Mouse (Mus musculus): Measurements from ENCODE around the gene Slc12a3.

Gene Slc12a3

DNA sequence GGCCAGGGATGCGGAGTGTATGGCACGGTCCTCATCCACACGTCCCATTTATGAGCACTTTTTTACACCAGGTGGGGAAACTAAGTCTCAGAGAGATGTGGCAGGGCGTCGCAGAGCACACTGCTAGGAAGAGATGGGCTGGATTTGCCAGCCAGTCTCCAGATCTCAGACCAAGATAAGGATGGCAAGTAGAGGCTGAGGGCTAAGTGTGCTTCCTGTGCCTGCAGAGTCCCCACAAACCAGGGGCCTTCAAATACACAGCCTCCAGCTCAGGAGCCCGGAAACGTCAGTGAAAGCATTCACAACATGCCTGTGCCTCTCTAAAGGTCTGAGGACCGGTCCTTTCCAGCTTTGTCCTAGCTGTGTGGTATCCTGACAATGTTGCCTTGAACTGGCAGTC lies 8.6 kb downstream of the Slc12a3 start:
- DNase-seq = no peak

DNA sequence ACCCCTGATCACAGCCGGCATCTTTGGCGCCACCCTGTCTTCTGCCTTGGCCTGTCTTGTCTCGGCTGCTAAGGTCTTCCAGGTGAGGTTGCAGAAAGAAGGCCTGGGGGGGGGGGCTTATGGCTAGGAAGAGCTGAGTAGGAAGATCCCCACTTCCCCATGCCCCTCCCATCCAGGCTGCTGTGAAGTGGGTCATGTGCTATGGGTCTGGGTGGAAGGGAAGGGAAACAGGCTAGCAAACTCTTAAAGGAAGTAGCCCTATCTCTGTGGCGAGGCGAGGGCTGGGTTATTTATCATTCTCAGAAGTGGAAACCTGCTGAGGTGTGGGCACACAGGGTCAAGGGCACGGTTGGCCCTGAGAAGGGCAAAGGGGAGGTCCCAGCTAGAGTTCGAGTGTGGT lies 11.8 kb downstream of the Slc12a3 start:
- DNase-seq = no peak

DNA sequence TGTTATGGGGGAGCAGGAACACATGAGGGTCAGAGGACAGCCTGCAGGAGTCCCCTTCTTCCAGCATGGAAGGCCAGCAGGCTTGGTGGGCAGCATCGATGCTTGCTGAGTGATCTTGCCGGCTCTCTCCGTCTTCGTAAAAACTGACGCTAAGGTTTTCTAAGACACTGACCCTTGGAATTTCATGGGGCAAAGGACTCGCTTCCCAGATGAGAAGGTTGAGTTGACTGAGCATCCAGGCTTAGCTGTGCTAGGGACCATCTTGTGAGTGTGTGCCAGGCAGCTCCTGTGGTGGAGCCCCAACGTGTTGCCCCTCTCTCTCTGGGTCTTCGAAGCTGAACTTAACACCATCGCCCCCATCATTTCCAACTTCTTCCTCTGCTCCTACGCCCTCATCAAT lies 13.7 kb downstream of the Slc12a3 start:
- DNase-seq = no peak

DNA sequence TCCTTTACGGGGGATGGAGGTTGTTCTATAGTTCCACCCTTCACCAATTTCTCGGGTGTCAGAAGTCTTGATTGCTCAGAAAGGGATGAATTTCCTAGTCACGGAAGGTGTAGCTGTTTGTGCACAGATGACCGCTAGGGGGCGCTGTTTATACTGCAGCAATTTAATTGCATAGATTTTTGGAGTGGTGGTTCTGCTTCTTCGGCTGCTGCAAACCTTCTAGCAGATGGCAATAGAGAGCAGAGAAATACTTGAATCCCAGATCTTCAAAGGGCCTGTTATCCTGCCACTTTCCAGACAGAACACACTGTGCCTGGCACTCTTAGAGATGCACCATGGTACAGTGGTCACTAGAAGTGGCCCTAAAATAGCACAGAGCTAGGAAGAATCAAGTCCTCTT lies 14.3 kb downstream of the Slc12a3 start:
- peak; percentile 86 for DNase-seq

DNA sequence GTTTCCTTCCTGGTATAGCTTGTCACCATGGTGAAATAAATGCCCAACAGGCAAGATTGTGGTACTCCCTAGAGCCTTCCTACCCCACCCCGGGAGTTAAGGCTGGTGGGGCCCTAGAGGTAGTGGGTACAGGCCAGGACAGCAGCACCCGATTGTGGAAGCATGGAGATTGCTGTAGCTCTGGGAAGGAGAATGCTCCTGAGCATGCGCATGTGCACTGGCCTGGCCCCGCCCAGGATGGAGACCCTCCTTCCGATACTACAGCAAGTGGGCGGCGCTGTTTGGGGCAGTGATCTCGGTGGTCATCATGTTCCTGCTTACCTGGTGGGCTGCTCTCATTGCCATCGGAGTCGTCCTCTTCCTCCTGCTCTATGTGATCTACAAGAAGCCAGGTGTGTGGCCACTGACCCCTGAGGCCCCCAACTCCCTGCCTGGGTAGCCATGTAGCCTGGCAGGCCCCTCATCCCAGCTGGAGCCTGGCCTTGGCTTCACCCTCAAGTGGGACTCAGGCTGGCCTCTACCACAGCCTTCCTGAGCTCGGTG lies 14.8 kb downstream of the Slc12a3 start:
- no peak for DNase-seq

DNA sequence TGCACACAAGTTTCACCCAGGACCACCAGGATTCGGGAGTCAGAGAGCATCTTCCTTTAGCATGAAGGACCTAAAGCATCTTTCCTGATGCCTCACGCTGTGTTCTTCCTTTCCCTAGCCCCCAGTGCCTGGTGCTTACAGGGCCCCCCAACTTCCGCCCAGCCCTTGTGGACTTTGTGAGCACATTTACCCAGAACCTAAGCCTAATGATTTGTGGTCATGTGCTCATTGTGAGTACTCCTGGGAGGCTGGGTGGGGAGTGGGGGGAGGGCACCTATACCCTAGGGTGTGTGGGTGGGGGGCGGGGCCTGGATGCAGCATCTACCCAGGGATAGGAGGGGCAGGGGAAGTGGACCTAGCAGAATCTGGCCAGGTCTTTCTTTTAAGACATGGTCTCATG lies 16.7 kb downstream of the Slc12a3 start:
- no peak for DNase-seq

DNA sequence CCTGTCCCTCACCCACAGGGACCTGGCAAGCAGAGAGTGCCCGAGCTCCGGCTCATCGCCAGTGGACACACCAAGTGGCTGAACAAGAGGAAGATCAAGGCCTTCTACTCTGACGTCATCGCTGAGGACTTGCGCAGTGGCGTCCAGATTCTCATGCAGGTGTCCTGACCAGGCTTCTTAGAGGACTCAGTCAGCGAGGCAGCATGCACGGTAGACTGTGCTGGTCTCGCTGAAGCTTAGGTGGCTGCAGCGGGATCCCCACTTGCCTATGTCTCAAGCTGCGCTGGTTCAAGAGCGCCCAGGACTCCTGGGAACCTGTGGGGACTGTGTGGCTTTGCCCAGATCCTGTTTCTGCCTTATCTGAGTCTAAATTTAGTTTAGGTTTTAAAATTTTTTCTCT lies 17.3 kb downstream of the Slc12a3 start:
- no peak for DNase-seq

DNA sequence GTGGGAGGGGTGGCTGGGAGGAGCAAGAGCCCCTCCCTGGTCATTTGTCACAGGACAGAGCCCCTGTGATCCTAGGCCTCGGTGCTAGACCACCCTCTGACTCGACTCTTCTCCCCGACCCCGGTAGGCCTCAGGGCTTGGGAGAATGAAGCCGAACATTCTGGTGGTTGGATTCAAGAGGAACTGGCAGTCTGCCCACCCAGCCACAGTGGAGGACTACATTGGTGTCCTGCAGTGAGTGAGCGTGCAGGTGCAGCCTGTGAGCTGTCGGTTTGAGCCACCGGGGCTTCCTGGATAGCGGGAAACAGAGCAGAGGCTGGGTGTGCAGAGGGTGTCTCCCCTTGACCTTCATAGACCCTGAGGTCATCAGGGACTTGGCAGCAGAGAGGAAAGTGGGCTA lies 19.4 kb downstream of the Slc12a3 start:
- peak; percentile 46 for DNase-seq

DNA sequence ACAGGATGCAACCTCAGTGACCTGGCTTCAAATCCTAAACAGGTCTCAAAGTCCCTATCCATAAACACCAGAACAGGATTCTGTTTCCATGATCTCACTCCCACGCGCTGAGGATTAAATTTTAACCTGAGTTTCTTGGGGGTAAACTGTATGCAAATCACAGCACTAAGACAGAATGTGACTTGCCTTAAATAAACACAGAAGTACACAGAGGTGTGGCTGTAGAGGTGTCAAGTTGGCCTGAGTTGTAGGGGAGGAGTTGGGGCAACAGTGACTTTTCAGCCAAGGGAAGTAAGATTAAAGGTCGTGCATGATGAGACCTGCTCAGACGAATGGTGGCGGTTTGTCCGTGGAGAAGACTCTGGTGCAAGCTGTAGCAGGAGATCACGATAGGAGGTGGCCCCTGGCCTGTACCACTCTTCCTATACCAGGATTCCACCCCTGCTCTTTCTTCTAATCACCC lies 25.1 kb downstream of the Slc12a3 start:
- DNase-seq = no peak

DNA sequence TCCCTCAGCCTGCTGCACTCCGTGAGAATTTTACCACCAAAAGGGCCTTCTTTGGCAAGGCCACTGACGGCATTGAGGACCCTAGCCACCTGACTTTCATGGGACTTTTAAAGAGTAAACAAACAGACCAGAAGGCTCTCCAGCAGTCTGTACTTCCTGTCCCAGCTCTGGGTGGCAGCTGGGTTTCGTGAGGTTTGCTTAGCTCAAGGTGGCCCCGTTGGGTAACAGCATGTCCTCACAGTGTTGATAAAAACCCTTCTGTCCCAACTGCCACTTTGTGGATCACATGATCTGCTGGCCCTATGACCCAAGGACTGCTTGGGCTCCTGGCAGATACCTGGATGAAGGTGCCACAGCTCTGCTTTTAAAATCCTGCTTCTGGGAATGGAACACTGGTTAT lies 25.6 kb downstream of the Slc12a3 start:
- peak; percentile 73 for DNase-seq

DNA sequence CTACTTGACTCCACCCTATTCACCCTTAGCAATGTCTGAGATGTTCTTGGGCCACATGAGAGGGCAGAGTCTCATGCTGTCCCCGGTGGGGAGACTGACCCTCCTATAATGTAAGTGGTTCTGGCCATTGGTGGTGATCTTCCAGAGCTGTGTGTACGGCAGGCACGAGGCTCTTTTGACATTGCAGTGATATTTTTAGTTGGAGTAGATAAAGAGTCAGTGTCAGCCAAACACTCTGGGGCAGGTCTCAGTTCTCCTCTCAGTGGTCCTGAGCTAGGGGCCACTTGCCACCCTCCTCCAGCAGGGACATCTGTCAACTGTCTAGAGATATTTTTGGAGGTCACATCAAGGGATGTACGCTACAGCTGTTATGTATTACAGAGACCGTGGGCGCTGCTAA lies 28.2 kb downstream of the Slc12a3 start:
- no peak for DNase-seq

DNA sequence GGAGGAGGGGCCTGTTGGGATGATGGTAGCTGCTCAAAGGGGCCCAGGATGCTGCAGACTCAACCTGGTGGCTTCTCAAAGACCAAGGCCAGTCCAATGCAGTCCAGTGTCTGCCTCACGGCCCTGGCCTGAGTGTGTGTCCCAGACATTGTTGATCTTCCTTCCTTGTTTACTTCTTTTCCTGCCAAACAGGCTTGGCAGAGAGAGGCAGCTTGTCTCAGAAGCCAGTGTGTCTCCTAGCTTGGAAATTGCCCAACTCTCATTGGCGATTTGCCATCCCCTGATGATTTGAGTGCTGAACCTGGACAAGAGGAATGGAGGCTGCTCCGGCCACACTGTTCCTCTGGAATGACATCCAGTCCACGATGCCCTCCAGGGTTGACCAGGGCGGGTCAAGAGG lies 29.5 kb downstream of the Slc12a3 start:
- DNase-seq = no peak

DNA sequence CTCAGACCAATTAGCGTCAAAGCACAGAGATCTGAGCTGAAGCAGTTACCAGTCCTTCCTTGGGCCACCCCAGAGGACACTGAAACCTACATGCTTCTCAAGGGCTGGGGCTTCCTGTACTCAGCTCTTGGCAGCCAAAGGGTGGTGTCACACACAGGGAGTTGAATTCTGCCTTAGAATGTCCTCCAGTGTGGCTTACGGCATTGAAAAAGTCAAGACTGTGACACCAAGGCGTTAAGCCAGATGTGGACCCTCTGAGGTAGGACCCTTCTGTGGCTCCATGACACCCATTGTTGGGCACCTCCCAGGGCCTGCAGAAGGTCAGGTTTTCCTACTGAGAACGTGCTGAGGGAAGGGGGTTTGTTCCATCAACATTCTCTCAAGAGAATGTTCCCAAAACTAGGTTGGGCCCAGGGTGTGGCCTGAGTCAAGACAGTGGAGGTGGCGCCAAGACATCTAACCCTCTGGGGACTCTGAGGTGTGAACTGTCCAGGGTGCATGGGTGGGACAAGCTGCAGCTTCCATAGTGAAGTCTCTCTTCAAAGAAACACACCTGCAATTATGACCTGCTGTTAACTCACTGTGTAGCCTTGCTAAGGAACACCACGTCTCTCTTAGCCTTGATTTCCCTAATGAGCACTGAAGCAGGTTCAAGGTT lies 32.9 kb downstream of the Slc12a3 start:
- DNase-seq = no peak

DNA sequence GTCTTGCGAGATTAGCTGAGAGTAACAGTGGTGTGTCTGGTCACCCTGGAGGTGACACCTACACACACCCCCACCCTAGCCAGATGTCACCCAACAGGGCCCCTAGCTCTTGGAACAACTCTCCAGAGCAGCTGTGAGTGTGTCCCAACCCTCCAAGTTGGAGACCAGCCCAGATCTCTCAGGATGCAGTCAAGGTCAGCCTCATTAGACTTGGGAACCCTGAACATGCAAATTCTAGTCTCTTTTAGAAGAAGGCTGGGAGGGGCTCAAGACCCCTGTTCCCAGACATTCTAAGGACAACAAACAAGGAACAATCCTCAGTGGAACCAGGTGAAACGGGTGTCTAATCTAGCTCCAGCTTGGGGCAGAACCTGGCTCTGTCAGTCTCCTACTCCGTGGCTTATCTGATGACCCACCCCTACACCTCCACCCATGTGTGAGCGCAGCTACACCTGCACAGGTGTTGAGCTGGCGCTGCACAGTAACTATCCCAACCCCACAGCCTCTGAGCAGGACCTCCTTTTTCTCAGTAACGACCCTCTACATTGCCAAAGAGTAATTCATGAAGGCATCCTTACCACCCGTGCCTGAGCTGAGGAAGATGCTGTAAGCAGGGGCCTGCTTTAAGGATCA lies 33.7 kb downstream of the Slc12a3 start:
- DNase-seq = no peak

DNA sequence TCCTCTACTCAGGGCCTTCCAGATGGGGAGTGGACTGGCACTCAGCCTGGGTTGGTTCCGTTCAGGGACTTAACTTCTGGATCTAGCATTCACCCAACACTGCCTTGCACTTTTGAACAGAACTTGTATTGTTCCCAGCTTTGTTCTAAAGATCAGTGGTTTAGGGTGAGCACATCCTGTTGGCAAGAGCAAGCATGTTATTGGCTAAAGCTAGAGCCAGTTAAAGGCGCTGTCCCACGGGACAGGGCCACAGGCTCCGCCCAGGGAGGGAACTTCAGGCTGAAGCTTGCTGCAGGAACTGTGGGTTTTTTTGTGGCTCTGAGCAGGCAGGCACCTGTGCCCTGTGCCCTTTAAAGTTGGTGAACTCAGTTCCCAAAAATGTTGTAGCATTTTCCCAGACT lies 34.3 kb downstream of the Slc12a3 start:
- DNase-seq = peak; percentile 92

DNA sequence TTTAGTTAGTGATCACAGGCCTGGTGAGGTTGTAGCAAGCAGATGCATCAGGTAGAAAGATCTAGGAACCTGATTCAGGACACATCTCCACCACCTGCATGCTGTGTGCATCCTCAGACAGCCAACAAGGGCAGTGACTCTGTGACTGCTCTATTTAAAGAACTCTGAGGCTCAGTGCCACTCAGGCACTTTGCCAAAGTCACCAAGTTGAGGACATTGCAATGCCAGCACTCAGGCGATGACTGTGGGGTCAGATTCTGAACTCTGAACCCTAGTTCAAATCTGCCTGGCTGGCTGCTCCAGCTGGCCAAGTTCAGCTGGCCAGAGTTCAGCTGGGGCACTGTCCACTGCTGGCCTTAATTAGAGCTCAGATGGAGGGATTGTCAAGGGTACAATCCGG lies 34.9 kb downstream of the Slc12a3 start:
- DNase-seq = peak; percentile 43

DNA sequence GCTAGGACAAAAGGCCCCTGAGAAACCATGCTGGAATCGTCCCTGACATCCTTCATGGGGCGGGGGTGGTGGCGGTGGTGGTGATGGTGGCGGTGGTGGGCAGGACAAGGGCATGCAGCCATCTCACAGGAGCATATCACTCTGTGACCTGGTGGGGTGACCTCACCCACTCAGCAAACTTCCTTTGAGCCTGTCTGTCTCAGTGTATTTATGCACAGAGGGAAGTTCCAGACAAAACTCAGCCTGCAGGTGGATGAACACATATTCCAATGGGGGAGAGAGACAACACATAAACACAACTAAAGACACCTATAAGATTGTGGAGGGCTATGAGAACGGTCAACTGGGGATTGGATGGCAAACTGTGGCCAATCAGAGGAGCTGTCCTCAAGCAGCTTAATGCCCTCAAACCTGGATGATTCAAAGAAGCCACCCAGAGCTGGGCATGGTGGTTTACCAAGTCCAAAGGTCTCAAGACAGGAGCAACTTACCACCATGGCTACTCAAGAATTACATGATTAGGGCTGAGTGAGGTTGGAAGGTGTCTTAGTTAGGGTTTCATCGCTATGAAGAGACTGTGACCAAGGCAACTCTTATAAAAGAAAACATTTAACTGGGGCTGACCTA lies 35.8 kb downstream of the Slc12a3 start:
- peak; percentile 28 for DNase-seq

DNA sequence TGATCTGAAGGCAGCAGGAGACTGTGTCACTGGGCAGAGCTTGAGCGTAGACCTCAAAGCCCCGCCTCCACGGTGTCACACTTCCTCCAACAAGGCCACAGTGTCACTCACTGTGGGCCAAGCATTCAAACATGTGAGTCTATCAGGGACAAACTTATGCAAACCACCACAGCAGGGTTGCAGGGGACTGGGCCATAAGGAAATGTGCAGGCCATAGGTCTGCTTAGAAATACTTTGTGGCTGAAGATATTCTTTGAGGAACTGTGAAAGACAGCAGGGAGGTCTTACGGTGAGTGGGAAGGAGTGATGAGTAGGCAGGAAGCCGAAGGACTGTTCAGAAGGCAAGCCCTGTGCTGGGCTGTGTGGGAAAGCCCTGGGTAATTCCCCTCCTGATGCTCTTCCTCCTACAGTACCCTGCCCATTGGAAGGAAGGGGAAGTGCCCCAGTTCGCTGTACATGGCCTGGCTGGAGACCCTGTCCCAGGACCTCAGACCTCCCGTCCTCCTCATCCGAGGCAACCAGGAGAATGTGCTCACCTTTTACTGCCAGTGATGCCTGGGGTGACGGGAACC lies 36.5 kb downstream of the Slc12a3 start:
- peak; percentile 83 for DNase-seq

DNA sequence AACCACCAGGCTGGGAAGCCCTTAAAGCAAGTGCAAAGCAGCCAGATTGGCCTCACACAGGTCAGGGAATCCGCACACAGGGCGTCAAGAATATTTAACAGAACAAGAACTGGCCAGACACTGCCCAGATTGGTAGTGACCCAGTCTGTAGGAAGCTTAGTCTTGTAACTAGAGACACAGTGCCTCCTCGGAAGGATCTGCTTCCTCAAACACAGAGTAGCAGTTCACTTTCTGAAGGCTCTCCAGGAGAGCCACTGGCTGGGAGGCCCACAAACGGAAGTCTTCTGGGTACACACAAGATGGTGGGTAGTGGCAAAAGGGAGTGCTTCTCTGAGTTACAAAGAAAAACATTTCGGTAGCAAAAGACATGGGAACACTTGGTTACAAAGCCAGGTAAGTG lies 41.8 kb downstream of the Slc12a3 start:
- no peak for DNase-seq

DNA sequence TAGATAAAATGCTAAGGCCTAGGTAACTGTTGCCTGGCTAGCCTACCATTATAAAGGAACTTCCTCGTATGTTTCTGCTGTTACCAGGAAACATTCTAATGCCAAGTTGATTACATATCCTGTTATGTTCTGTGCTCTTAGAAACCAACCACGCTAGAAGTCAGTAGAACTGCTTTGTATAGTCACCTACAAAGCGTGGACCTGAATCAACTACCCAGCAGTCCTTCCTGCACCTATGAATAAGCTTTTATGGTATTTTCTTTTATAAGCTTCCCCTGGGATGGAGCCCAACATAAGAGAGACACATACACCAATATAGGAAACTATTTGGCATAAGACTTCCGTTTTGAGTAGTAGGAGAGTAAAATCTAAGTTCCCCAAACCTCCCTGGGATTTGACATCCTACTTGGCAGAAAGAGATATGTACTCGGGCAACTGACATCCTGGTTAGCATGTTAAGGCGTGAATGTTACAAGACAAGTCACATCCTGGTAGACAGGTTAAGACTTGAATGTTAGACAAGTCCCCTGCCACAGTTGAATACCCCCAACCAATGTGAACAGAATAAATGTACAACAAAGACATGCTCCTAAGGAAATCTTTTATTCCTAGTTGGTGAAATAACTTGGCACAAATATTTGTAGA lies 44.1 kb downstream of the Slc12a3 start:
- no peak for DNase-seq

DNA sequence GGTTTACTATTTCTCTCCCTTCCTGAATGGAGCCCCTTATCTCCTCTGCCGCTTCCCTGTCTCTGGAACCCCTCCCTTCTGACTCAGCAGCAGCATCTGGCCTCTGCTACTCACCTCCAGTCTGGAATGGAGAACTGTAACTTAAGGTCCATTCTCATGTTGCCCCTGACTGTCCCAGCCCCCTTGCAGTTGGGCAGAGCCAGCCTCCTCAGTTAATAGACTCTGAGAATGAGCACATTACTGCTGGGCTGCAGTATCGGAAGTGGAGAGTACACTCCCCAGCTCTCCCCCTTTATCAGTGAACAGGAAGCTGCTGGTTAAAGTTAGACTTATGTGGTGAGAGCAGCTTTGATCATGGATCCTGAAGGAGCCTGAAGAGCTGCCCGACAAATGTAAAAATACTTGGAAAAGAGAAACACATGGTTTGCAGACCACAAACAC lies 46.6 kb downstream of the Slc12a3 start:
- no peak for DNase-seq

DNA sequence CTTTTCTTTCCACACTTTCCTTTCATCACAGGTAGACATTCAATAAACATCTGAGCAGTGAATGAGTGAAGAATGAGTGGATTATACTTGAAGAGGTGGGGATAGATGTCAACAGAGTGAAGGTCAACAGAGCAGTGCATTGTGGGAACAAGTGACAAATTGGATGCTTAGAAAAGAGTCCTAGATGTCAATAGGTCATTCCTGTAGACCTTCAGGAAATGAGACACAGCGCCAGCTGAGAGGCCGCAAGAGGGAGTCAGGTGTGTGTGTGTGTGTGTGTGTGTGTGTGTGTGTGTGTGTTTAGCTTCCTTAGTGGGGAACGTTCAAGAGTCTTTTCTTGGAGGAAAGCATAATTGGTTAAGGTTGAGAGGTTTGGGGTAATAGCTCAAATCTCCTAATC lies 47.2 kb downstream of the Slc12a3 start:
- DNase-seq = no peak

DNA sequence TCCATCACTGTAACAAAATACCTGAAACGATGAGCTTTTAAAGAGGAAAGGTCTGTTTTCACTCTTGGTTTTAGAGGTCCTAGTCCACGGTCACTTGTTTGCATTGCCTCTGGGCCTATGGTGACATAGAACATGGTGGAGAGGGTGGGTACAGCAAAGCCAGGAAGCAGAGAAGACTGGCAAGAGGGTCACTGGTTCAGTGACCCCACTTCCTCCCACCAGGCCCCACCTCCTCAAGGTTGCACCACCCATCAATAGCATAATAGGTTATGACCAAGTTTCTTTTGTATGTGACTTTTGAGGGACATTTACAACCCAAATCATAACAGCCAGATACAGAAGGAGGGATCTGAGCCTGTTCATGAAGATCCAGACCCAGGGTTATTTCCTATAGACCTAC lies 47.6 kb downstream of the Slc12a3 start:
- DNase-seq = no peak

Data from thymus, postnatal 14 days (tissue).